Mouse (Mus musculus) cerebellum, adult 2 months (tissue): Measurements from ENCODE around the gene Zfp276.

ENCODE experiments used
- CTCF ChIP-seq: fragments of 200-500 bp; IDR thresholded peaks from 2 replicates; pipeline ENCODE4 v1.5.1; 2011; ENCODE audit warnings: low read depth, mild to moderate bottlenecking, control low read depth, low read length, moderate library complexity, borderline replicate concordance; ENCODE audit not compliant: insufficient read depth
- POLR2A ChIP-seq: fragments of 200-500 bp; IDR thresholded peaks from 2 replicates; pipeline ENCODE4 v1.6.1; 2011; ENCODE audit warnings: low read length, control low read depth, borderline replicate concordance; ENCODE audit not compliant: insufficient read depth

GRCm38 (mm10) chr8:123235520-123236497, 18.2 kb upstream of the Zfp276 start, which contains the start of gene Spata2l:
- TF ChIP-seq CTCF (peak; percentile 53; the same call in 1 of the 2 replicates), POLR2A (peak; percentile 63; the same call in 1 of the 2 replicates)
